Mouse (Mus musculus) embryonic facial prominence, embryonic 10.5 days (tissue): ENCODE results near the gene Mydgf. TPM values are rescaled to one million over a fixed set of nuclear protein-coding genes. Genes with fewer than 3 reads are reported as not detected.

ENCODE experiments used
- DNase-seq: peaks from one replicate; pipeline ENCODE4 v3.0.0-alpha.2; 2017; ENCODE audit warnings: low spot score
- H3K27ac ChIP-seq: fragments of 300-500 bp; sonication (generic); replicated peaks from 2 replicates; pipeline ENCODE4 v1.5.1; 2016; ENCODE audit warnings: mild to moderate bottlenecking
- H3K27me3 ChIP-seq: fragments of 300-500 bp; sonication (generic); replicated peaks from 2 replicates; pipeline ENCODE4 v1.6.1; 2016; ENCODE audit warnings: low read depth, mild to moderate bottlenecking; ENCODE audit not compliant: poor library complexity, severe bottlenecking
- H3K36me3 ChIP-seq: fragments of 300-500 bp; sonication (generic); replicated peaks from 2 replicates; pipeline ENCODE4 v1.6.1; 2016; ENCODE audit warnings: mild to moderate bottlenecking, moderate library complexity
- H3K4me1 ChIP-seq: fragments of 300-500 bp; sonication (generic); 2 replicates; pipeline ENCODE4 v1.6.1; 2016
- H3K4me3 ChIP-seq: fragments of 300-500 bp; sonication (generic); 2 replicates; pipeline ENCODE4 v1.5.1; 2016; ENCODE audit warnings: mild to moderate bottlenecking, moderate library complexity
- H3K9me3 ChIP-seq: fragments of 300-500 bp; sonication (generic); 2 replicates; pipeline ENCODE4 v1.6.1; 2016; ENCODE audit warnings: mild to moderate bottlenecking
- WGBS: fragments of 180-500 bp; shearing (Covaris S2); methylation state at CpG from one replicate; pipeline ENCODE4 v1.1.7; 2016; 5-methylcytosine and 5-hydroxymethylcytosine counted together
- polyA plus RNA-seq: library from polyadenylated mRNA; unstranded; fragments of >200 nt; fragmentation: Nextera tagmentation; extraction: Ambion mirVana; gene quantifications from 2 replicates; pipeline ENCODE4 v1.2.1, GENCODE M21; 2016

Mydgf gene
- polyA plus RNA-seq, 1 experiment from 2014 or later = 71.0 TPM

DNA sequence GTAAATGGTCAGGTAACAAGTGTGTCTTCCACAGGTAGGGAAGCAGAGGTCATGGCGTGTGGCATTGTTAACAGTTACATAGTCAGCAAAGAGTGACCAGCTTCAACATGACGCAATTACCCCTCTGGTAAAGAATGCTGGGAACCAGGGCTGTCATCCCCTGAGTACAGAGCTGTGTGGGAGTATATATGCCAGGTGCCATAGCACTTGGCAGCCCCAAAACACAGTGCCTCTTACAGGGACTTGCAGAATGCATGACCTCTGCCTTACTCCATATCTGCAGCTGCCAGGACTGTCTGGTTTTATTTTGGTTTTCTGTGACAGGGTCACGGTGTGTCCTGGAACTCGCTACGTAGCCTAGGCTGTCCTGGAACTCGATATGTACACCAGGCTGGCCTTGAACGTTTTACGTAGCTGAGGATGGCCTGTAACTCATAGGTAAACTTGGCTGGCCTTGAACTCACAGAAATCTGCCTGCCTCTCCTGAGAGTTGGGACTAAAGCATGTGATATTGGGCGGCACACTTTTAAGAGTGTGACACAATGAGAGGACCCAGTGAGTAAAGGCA lies 24.3 kb upstream of the Mydgf start:
- Histone ChIP-seq H3K9me3 (no peaks in the 10 kb centered on the region), H3K36me3 (peaks cover 100% of the 10 kb centered on the region)
- 93% methylated on average over 9 of the region's 9 CpGs for WGBS

DNA sequence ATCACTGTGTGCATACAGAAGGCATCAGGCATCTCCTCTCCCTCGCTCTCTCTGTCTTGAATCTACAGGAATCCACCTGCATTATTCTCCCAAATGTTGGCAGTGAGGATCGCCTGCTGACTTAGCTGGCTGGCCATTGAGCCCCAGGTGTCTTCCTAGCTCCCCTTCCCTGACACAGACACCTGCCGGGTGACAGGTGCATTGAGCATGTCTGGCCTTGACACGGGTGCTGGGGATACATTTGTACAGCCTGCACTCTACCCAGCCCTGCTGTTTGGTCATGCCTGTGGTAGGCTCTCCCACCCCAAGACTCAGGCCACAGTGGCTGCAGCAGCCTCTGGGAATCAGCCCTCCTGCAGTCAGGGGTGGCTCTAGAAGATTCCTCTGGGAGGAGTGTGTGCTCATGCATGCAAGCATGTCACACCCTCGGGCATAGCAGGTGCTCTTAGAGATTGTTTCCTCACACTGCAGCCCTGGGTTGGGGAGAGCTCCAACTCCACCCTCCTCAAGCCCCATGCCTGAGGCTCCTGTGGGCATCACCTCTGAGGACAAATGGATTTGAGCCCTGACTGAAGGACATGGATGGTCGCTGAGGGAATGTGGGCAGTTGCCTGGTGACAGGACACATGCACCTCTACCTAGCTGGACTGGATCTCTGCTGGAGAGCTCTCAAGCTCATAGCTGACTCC lies 23.4 kb upstream of the Mydgf start:
- no peak for DNase-seq
- no peaks in the 10 kb centered on the region for H3K9me3 ChIP-seq
- H3K4me1 ChIP-seq = no peaks in the 10 kb centered on the region
- no peak overlapping the region for H3K4me3 ChIP-seq
- peaks cover 100% of the 10 kb centered on the region for H3K36me3 ChIP-seq
- H3K27me3 ChIP-seq = no peaks in the 10 kb centered on the region
- no peak overlapping the region for H3K27ac ChIP-seq
- WGBS = 81% methylated on average over 6 of the region's 6 CpGs

More for the DNA sequence above, 24.3 kb upstream of the Mydgf start:
- H3K27ac ChIP-seq = no peak overlapping the region
- H3K4me3 ChIP-seq = no peak overlapping the region
- no peak for DNase-seq
- no peaks in the 10 kb centered on the region for H3K27me3 ChIP-seq
- no peaks in the 10 kb centered on the region for H3K4me1 ChIP-seq

DNA sequence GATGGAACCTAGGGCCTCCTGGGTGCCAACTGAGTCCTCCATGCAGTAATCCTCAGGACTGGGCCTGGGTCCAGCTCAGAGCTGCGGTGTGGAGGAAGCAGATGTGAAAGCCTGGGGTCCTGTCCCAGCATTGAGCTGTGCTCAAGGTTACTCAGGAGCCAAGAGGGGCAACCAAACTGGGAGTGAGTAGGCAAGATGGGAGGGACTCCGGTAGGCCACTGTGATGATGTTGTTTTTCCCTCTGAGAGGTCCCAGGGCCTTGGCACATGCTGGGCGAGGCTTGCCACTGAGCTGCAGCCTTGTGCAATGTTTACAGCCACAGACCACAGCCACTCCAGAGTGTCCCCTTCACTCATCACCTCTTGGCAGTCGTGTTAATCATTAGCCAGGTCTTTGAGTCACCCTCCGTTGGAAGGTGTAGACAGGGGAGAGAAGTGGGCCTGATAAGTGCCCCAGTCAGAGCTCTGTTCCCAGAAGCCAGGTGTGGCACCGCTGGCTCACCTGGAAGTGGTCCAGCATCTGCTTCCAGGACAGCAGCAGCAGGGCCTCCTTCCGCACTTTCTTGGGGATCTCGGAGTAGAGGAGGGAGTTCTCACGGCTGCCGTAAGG lies 22.7 kb upstream of the Mydgf start:
- 89% methylated on average over 10 of the region's 10 CpGs for whole genome bisulfite sequencing

DNA sequence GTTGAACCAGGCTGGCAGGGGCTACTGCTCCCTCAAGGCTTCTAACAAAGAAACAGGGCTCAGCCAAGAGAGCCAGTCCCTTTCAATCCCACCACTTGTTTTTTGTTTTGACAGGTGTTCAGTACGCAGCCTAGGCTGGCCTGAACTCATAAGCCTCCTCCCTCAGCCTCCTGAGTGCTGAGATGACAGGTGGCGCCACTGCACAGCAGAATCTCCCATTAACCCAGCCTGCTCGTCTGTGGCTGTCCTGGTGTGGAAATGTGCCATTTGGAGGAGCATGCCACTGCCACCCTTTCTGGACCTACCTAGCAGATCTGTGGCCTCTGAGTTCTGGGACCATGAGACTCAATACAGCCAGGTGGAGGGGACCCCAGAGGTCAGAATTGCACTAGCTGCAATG lies 20.0 kb upstream of the Mydgf start:
- Histone ChIP-seq H3K4me3 (no peak overlapping the region), H3K27ac (no peak overlapping the region), H3K36me3 (peaks cover 96% of the 10 kb centered on the region), H3K27me3 (no peaks in the 10 kb centered on the region), H3K9me3 (no peaks in the 10 kb centered on the region), H3K4me1 (no peaks in the 10 kb centered on the region)
- 56% methylated on average over 3 of the region's 3 CpGs for WGBS
- DNase-seq = no peak

More for the DNA sequence above, 22.7 kb upstream of the Mydgf start:
- Histone ChIP-seq H3K4me3 (no peak overlapping the region), H3K4me1 (no peaks in the 10 kb centered on the region), H3K27me3 (no peaks in the 10 kb centered on the region), H3K27ac (no peak overlapping the region), H3K36me3 (peaks cover 100% of the 10 kb centered on the region), H3K9me3 (no peaks in the 10 kb centered on the region)
- DNase-seq = no peak

DNA sequence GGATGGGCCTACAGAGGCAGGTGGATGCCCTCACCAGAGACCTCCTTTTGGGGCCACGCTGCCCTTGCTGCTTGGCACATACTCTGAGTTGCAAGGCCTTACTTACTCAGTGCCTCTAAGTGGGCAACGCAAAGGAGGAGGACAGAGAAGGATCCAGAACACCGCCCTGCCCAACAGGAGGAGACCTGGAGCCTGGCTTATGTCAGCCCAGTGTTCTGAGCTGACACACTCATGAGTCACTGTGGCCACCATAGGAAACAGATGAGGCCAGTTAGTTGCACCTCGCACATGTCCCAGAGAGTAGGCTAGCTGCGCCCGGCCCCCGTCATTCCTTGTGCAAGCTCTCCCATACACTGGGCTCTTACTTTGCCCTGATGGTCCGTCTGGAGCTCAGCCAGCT lies 18.8 kb upstream of the Mydgf start:
- DNase-seq = no peak
- H3K36me3 ChIP-seq = peaks cover 96% of the 10 kb centered on the region
- peaks cover 1% of the 10 kb centered on the region; the same call in 1 of the 2 replicates for H3K9me3 ChIP-seq
- H3K4me3 ChIP-seq = no peak overlapping the region
- 92% methylated on average over 8 of the region's 8 CpGs for WGBS
- no peak overlapping the region for H3K27ac ChIP-seq
- no peaks in the 10 kb centered on the region for H3K4me1 ChIP-seq
- no peaks in the 10 kb centered on the region for H3K27me3 ChIP-seq

DNA sequence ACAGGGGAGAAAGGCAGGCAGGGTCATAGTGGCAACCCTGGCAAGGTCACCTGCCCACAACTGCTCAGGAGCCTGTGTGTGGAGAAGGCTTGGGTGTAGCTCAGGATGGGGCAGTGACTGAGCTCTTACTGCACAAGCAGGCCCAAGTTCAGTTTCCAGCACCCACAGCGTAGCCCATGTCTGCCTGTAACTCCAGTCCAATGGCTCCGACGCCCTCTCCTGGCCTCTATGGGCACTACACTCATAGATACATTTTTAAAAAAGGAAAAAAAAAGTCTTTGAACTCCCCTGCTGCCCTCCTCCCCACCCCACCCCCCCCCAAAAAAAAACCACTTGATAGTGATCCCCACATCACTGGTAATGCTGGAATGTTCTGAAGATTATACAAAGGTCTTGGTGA lies 17.9 kb upstream of the Mydgf start:
- Histone ChIP-seq H3K36me3 (peaks cover 96% of the 10 kb centered on the region), H3K4me3 (no peak overlapping the region), H3K27ac (no peak overlapping the region), H3K4me1 (no peaks in the 10 kb centered on the region), H3K9me3 (peaks cover 7% of the 10 kb centered on the region; the same call in 1 of the 2 replicates), H3K27me3 (no peaks in the 10 kb centered on the region)
- WGBS = 70% methylated on average over 3 of the region's 3 CpGs
- DNase-seq = no peak

DNA sequence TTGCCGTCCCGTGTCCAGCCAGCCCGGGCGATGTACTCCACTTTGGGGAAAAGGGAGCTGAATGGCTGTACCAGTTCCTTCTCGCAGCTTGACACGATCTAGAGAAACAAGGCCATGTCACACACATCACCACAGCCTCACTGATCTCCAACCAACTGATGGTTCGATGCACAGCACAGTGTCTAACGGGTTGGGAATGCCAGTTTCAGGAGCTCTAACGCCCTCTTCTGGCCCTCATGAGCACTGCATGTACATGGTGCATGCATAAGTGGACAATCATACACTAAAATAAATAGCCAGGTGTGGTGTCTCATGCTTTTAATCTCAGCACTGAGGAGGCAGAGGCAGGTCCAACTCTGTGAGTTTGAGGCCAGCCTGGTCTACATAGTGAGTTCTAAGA lies 16.9 kb upstream of the Mydgf start:
- H3K27ac ChIP-seq = no peak overlapping the region
- H3K9me3 ChIP-seq = peaks cover 7% of the 10 kb centered on the region; the same call in 1 of the 2 replicates
- H3K4me1 ChIP-seq = no peaks in the 10 kb centered on the region
- H3K4me3 ChIP-seq = no peak overlapping the region
- H3K27me3 ChIP-seq = no peaks in the 10 kb centered on the region
- DNase-seq = no peak
- WGBS = 86% methylated on average over 9 of the region's 9 CpGs
- peaks cover 96% of the 10 kb centered on the region for H3K36me3 ChIP-seq

DNA sequence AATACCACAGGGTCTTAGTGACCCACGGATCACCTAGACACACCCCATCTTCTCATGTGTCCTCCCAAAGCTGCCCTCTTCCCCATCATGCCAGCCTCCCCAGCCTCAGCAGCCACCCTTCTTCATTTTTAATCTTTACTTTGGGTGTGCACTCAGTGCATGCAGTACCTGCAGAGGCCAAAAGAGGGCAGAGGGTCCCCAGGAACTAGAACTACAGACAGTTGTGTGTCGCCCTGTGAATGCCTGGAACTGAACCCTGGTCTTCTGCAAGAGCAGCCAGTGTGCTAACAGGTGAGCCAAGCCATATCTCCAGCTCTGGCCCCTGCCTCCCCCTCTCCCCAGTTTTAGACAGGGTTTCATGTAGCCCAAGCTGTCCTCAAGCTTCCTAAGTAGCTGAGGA lies 13.1 kb upstream of the Mydgf start:
- peaks cover 96% of the 10 kb centered on the region for H3K36me3 ChIP-seq
- H3K27ac ChIP-seq = no peak overlapping the region
- WGBS = 64% methylated on average over 2 of the region's 2 CpGs
- peaks cover 7% of the 10 kb centered on the region; the same call in 1 of the 2 replicates for H3K9me3 ChIP-seq
- no peaks in the 10 kb centered on the region for H3K4me1 ChIP-seq
- DNase-seq = peak; percentile 28
- no peak overlapping the region for H3K4me3 ChIP-seq
- H3K27me3 ChIP-seq = no peaks in the 10 kb centered on the region

DNA sequence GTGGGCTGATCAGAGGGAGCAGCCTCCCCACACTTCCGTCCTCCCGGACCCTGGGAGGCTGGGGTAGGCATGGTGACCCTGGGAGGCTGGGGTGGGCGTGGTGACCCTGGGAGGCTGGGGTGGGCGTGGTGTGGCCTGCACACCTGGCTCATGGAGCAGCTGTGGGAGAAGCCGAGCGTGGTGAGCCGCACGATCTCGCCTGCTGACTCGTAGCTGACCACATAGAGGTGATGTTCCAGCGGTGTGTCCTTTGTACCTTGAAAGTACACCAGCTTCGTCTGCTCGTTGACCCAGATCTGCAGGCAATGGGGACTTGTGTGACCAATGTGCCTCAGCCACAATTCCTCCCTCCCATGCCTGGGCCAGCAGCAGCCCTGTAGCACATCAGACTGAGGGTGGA lies 11.0 kb upstream of the Mydgf start:
- no peak for DNase-seq
- H3K27me3 ChIP-seq = no peaks in the 10 kb centered on the region
- WGBS = 92% methylated on average over 13 of the region's 13 CpGs
- H3K36me3 ChIP-seq = peaks cover 97% of the 10 kb centered on the region
- H3K9me3 ChIP-seq = peaks cover 7% of the 10 kb centered on the region; the same call in 1 of the 2 replicates
- no peak overlapping the region for H3K4me3 ChIP-seq
- H3K27ac ChIP-seq = no peak overlapping the region
- no peaks in the 10 kb centered on the region for H3K4me1 ChIP-seq

DNA sequence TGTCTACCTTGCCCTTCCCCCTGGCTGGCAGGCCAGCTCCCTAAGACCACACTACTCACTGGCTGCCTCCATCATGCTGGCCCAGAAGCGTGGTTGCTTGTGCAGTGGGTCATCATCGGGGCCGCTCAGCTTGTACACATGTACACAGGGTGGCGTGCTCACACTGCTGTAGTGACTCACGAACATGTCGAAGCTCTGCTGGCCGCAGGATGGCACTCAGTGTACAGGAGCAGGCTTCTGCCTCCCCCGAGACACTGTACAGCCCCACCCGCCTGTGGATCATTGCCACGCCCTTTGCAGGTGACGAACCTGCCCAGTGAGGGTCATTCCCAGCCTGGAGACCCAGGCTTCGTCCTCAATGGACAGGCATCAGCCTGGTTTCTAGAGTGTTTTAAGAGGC lies 10.6 kb upstream of the Mydgf start:
- no peak for DNase-seq
- H3K27ac ChIP-seq = no peak overlapping the region
- no peaks in the 10 kb centered on the region for H3K4me1 ChIP-seq
- H3K9me3 ChIP-seq = peaks cover 7% of the 10 kb centered on the region; the same call in 1 of the 2 replicates
- WGBS = 92% methylated on average over 12 of the region's 12 CpGs
- H3K4me3 ChIP-seq = no peak overlapping the region
- H3K36me3 ChIP-seq = peaks cover 100% of the 10 kb centered on the region
- H3K27me3 ChIP-seq = no peaks in the 10 kb centered on the region

DNA sequence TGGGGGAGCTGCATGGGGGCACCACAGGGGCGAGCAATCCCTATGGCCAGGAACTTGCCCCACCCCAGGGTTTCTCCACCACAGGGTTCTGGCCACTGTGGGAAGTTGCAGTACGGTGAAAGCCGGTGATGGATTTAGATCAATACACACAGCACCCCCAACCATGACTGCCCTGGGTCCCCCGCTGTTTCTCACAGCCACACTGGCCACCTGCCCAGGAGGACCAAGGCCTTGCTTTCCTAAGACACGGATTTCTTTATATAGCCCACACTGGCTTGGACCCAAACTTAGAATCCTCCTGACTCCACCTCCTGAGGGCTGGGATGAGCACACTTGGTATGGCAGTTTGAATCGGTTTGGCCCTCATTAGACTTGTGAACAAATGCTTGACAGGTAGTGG lies 7.5 kb upstream of the Mydgf start:
- Histone ChIP-seq H3K9me3 (no peaks in the 10 kb centered on the region), H3K36me3 (peaks cover 96% of the 10 kb centered on the region), H3K27me3 (no peaks in the 10 kb centered on the region), H3K4me1 (0 out of 2 replicates have a peak, but pooled peaks cover 2% of the 10 kb centered on the region), H3K4me3 (no peak overlapping the region), H3K27ac (no peak overlapping the region)
- no peak for DNase-seq
- WGBS = 92% methylated on average over 6 of the region's 6 CpGs

DNA sequence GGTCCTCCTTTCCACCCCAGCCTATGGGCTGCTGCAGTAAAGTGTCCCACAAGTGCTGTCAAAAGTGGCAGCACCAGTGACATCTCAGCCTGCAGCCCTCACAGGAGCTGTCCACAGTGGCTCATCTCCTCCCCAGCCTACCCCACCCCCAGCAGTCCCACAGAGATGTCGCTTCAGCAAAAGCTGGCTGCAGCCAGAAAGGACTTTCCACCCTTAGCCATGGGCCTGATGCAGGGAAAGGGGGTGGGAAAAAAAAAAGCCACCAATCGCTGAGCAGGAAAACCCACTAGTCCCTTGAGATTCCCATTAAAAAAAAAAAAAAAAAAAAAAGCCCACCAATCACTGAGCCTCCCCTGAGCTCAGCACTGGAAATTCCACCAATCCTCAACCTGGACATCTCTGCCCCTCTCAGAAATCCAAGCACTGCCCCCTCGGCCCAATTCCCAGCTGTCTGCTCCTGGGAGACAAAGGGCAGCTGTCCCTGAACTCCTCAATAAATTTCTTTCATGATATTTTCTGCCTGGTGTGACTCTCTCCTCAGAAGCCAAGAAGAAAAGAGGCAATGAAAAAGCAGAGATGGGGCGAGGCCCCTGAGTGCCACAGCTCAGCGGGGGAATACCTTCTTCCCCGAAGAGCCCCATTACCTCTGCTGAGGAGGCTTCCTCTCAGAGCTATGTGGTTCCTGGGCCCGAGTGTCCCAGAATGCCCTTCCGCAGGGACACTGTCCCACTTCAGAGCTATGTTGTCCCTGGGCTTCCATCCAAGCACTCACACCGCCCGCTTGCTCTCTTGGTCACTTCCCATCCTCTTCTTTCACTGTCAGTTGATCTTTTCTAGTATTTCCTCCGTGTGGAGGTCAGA lies 1.8 kb upstream of the Mydgf start:
- H3K27ac ChIP-seq = peak overlapping the region; percentile 73
- H3K9me3 ChIP-seq = no peaks in the 10 kb centered on the region
- DNase-seq = peak; percentile 46
- H3K4me3 ChIP-seq = peak overlapping the region; percentile 29
- 38% methylated on average over 11 of the region's 11 CpGs for WGBS
- H3K4me1 ChIP-seq = peaks cover 37% of the 10 kb centered on the region
- H3K36me3 ChIP-seq = peaks cover 60% of the 10 kb centered on the region
- H3K27me3 ChIP-seq = no peaks in the 10 kb centered on the region
